Mouse (Mus musculus) hindbrain, embryonic 16.5 days (tissue): Measurements from ENCODE around the gene Mettl7b. TPM values are rescaled to one million over a fixed set of nuclear protein-coding genes. Genes with fewer than 3 reads are reported as not detected.
A peak's percentile ranks its signal among the peaks of the same experiment; 100 is the strongest.

Experiments
- ATAC-seq: fragments of 200-750 bp; cut with Nextera tagmentation; 2 replicates; pipeline ENCODE4 v1.8.0; 2017; ENCODE audit warnings: moderate TSS enrichment, moderate library complexity
- H3K27ac ChIP-seq: fragments of 300-500 bp; sonication (generic); 2 replicates; pipeline ENCODE4 v1.5.1; 2014; ENCODE audit warnings: low read depth, mild to moderate bottlenecking, control low read depth, low read length, moderate library complexity
- H3K27me3 ChIP-seq: fragments of 300-500 bp; sonication (generic); replicated peaks from 2 replicates; pipeline ENCODE4 v1.6.1; 2014; ENCODE audit warnings: low read length; ENCODE audit not compliant: control insufficient read depth, insufficient read depth
- H3K36me3 ChIP-seq: fragments of 300-500 bp; sonication (generic); 2 replicates; pipeline ENCODE4 v1.6.1; 2014; ENCODE audit warnings: mild to moderate bottlenecking, low read length, moderate library complexity, mixed read lengths; ENCODE audit not compliant: control insufficient read depth, insufficient read depth
- H3K4me1 ChIP-seq: fragments of 300-500 bp; sonication (generic); 2 replicates; pipeline ENCODE4 v1.6.1; 2014; ENCODE audit warnings: low read depth, low read length; ENCODE audit not compliant: control insufficient read depth, insufficient read depth
- H3K4me2 ChIP-seq: fragments of 300-500 bp; sonication (generic); 2 replicates; pipeline ENCODE4 v1.6.1; 2014; ENCODE audit warnings: mild to moderate bottlenecking, low read length, control low read depth, moderate library complexity
- H3K4me3 ChIP-seq: fragments of 300-500 bp; sonication (generic); 2 replicates; pipeline ENCODE4 v1.5.1; 2014; ENCODE audit warnings: mild to moderate bottlenecking, low read length, control low read depth, moderate library complexity
- H3K9ac ChIP-seq: fragments of 300-500 bp; sonication (generic); 2 replicates; pipeline ENCODE4 v1.6.1; 2014; ENCODE audit warnings: low read depth, mild to moderate bottlenecking, control low read depth, low read length, moderate library complexity
- H3K9me3 ChIP-seq: fragments of 300-500 bp; sonication (generic); 2 replicates; pipeline ENCODE4 v1.6.1; 2014; ENCODE audit warnings: mild to moderate bottlenecking, low read length, moderate library complexity; ENCODE audit not compliant: control insufficient read depth
- WGBS: fragments of 180-500 bp; shearing (Covaris S2); extraction: QIAGEN DNeasy Blood & Tissue Kit; methylation state at CpG from one replicate; pipeline ENCODE4 v1.1.7; 2014; 5-methylcytosine and 5-hydroxymethylcytosine counted together
- polyA plus RNA-seq: library from polyadenylated mRNA; unstranded; fragments of >200 nt; fragmentation: Nextera tagmentation; extraction: Ambion mirVana; gene quantifications from 2 replicates; pipeline ENCODE4 v1.2.1, GENCODE M21; 2015

Mettl7b gene
- polyA plus RNA-seq, 1 experiment from 2014 or later, result not detected

DNA sequence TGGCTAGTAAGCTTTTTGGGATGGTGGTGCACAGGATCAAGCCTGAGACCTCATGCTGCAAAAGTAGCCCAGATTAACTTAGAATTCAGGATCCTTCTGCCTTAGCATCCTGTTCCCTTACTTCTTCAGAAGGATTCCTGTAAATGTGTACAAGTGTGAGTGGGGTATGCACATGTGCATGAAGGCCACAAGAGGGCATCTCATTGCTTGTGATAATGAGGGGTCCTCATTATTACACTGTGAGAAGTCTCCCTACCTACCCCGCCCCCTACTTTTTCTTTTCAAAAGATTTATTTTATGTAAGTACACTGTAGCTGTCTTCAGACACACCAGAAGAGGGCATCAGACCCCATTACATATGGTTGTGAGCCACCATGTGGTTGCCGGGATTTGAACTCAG, 45.2 kb downstream of the Mettl7b start:
- WGBS, result 91% methylated on average over 2 of the region's 2 CpGs
- no peaks in the 10 kb centered on the region for H3K9me3 ChIP-seq

DNA sequence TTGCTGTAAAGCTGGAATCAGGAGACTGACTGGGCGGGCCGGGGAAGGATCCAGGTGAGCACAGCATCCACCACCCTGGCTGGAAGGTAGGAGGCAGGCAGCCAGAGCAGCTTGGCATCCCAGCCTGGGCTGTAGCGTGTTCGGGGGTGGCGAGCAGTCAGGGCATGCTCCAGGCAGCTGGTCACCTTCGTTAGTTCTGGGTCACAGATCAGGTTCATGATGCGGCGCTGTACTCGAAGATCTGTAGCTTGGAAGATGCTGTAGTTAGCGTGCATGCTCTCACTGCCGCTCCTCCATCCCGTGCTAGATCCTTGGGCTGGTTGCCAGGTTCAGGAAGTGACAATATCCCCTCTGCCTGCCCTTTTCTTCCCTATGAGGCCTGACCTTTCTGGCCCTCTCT, 47.1 kb downstream of the Mettl7b start:
- ATAC-seq, result 0 out of 2 replicates have a peak, but pooled peaks have one; percentile 5
- Histone ChIP-seq H3K4me1 (peaks cover 12% of the 10 kb centered on the region), H3K9me3 (no peaks in the 10 kb centered on the region), H3K27me3 (no peaks in the 10 kb centered on the region), H3K4me3 (no peak overlapping the region), H3K36me3 (no peaks in the 10 kb centered on the region; the same call in 1 of the 2 replicates), H3K27ac (no peak overlapping the region), H3K4me2 (no peak overlapping the region), H3K9ac (no peak overlapping the region)
- WGBS, result 74% methylated on average over 12 of the region's 12 CpGs

More for the DNA sequence above, 45.2 kb downstream of the Mettl7b start:
- Histone ChIP-seq H3K36me3 (no peaks in the 10 kb centered on the region; the same call in 1 of the 2 replicates), H3K27me3 (no peaks in the 10 kb centered on the region), H3K4me1 (peaks cover 12% of the 10 kb centered on the region), H3K9ac (no peak overlapping the region), H3K27ac (no peak overlapping the region), H3K4me2 (no peak overlapping the region), H3K4me3 (no peak overlapping the region)
- ATAC-seq, result no peak

DNA sequence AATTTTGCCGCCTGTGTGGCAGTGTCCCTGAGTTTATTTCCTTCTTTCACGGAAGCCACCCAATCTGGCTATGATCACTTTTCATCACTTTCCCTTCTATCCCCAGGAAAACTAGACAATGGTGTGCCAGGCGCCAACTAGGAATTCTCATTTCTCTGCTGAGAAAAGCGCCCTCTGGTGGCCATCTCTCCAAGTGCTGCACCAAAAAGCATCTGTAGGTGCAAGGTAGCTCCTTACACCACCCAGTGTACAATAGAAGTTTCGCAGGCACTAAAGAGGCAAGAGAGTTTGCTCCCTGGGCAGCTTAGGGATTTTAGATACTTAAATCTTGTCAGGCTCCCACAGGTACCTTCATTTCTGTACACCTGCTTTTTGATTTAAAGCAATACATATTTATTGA, 47.6 kb downstream of the Mettl7b start:
- Histone ChIP-seq H3K4me3 (no peak overlapping the region), H3K27me3 (no peaks in the 10 kb centered on the region), H3K27ac (no peak overlapping the region; the same call in 1 of the 2 replicates), H3K4me1 (peaks cover 11% of the 10 kb centered on the region), H3K4me2 (no peak overlapping the region), H3K9ac (no peak overlapping the region; the same call in 1 of the 2 replicates), H3K36me3 (no peaks in the 10 kb centered on the region; the same call in 1 of the 2 replicates), H3K9me3 (no peaks in the 10 kb centered on the region)
- 3% methylated on average over 5 of the region's 5 CpGs for WGBS
- ATAC-seq, result 0 out of 2 replicates have a peak, but pooled peaks have one; percentile 7

GRCm38 (mm10) chr10:128912791-128913190, 48.0 kb downstream of the Mettl7b start:
- no peak for ATAC-seq
- peaks cover 10% of the 10 kb centered on the region for H3K4me1 ChIP-seq
- no peaks in the 10 kb centered on the region; the same call in 1 of the 2 replicates for H3K36me3 ChIP-seq
- H3K9ac ChIP-seq, result peak overlapping the region; percentile 8; the same call in 1 of the 2 replicates
- no peaks in the 10 kb centered on the region for H3K9me3 ChIP-seq
- H3K4me2 ChIP-seq, result no peak overlapping the region
- WGBS, result 81% methylated on average over 4 of the region's 4 CpGs
- peak overlapping the region; percentile 36; the same call in 1 of the 2 replicates for H3K27ac ChIP-seq
- no peak overlapping the region for H3K4me3 ChIP-seq
- H3K27me3 ChIP-seq, result no peaks in the 10 kb centered on the region

DNA sequence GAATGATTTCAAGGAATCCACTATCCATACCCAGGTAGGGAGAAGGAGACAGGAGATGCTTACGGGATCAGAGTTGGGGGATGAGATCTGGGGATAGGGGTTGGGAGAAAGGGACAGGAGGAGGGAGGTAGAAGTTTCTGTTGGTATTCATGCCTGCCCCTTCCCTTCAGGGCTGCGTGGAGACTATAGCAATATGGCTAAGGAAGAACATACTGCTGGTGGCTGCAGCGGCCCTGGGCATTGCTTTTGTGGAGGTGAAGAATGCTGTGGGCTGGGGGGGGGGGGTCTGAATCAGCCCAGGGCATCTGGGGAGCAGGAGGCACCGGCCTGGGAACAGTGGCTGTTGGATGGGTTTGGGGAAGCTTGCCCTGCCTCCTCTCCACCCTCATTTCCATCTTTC, 48.5 kb downstream of the Mettl7b start:
- no peaks in the 10 kb centered on the region; the same call in 1 of the 2 replicates for H3K36me3 ChIP-seq
- H3K9me3 ChIP-seq, result no peaks in the 10 kb centered on the region
- no peak overlapping the region; the same call in 1 of the 2 replicates for H3K9ac ChIP-seq
- H3K4me1 ChIP-seq, result peaks cover 7% of the 10 kb centered on the region
- H3K27ac ChIP-seq, result no peak overlapping the region
- H3K4me3 ChIP-seq, result no peak overlapping the region
- no peak for ATAC-seq
- no peaks in the 10 kb centered on the region for H3K27me3 ChIP-seq
- WGBS, result 71% methylated on average over 4 of the region's 4 CpGs
- H3K4me2 ChIP-seq, result no peak overlapping the region

DNA sequence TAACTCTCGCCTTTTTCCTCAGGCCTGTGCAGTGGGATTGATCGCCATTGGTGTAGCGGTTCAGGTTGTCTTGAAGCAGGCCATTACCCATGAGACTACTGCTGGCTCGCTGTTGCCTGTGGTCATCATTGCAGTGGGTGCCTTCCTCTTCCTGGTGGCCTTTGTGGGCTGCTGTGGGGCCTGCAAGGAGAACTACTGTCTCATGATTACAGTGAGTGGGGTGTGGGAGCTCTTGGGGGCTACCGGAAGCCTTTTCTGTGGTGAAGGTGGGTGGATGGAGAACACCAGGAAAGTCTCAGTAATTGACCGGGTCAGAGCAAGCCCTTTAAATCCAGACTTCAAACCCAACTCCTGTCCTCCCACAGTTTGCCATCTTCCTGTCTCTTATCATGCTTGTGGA, 49.4 kb downstream of the Mettl7b start:
- Histone ChIP-seq H3K27me3 (no peaks in the 10 kb centered on the region), H3K36me3 (no peaks in the 10 kb centered on the region), H3K4me3 (no peak overlapping the region; the same call in 1 of the 2 replicates), H3K9ac (no peak overlapping the region; the same call in 1 of the 2 replicates), H3K4me2 (peak overlapping the region; percentile 79), H3K9me3 (no peaks in the 10 kb centered on the region), H3K27ac (no peak overlapping the region), H3K4me1 (peaks cover 7% of the 10 kb centered on the region)
- WGBS, result 90% methylated on average over 6 of the region's 6 CpGs
- no peak for ATAC-seq

DNA sequence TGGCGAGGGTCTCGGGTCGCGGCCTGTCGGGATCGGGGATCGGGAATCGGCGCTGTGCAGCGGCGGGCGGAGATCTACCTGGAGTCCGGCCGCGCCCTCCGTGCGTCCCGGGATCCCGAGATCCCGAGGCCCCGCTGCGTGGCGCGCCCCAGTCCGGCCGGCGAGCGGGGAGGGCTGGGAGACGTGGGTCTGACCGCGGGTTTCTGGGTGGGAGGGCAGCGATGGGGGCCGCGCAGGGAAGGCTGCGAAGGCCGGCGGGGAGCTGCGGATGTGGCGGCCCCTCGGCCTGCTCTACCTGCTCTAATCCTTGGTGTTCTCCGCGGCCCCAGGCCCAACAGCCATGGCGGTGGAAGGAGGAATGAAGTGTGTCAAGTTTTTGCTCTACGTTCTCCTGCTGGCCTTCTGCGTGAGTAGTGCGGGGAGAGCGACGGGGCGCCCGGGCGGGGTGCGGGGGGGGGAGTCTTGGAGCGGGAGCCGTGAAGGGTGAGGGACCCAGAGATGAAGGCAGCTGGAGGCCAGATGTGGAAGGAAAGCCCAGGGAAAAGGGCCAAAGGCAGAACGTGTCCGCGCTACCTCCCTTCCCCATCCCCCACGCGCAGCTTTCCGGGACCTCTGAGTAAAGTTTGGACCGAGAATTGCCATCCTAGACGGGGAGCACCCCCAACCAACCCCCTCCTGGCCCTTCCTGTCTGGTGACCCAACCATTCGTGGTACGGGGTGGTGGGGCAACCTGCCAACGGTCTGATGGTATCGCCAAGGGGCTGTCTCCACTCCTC, 50.5 kb downstream of the Mettl7b start:
- H3K36me3 ChIP-seq, result no peaks in the 10 kb centered on the region
- H3K27ac ChIP-seq, result peak overlapping the region; percentile 81
- H3K4me1 ChIP-seq, result peaks cover 7% of the 10 kb centered on the region
- WGBS, result 2% methylated on average over 59 of the region's 66 CpGs
- peak overlapping the region; percentile 79 for H3K4me2 ChIP-seq
- peak overlapping the region; percentile 78 for H3K4me3 ChIP-seq
- peak; percentile 48 for ATAC-seq
- no peaks in the 10 kb centered on the region for H3K27me3 ChIP-seq
- H3K9me3 ChIP-seq, result no peaks in the 10 kb centered on the region
- peak overlapping the region; percentile 94 for H3K9ac ChIP-seq

DNA sequence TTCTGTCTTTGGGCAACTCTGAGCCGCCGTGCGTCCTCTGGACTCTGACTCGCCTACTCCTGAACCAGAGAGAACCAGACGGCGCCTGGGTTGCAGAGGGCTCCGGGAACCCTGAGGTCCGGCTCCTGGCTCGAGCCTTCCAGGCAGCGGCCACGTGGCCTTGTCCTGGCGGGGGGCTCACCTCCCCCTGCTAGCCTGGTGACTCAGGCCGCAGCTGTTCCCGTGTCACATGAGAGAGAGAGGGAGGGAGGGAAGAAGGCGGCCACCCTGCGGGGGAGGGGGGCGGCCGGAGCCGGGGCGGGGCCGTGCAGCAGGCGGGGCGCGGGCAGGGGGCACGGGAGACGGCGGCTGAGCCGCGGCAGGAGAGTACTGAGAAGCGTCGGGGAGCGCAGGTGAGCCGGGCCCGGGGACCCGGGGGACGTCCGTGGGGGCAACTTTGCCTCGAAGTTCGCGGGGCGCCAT, 51.2 kb downstream of the Mettl7b start:
- Histone ChIP-seq H3K27ac (peak overlapping the region; percentile 81), H3K4me1 (peaks cover 7% of the 10 kb centered on the region), H3K9ac (peak overlapping the region; percentile 94), H3K9me3 (no peaks in the 10 kb centered on the region), H3K36me3 (no peaks in the 10 kb centered on the region), H3K4me3 (peak overlapping the region; percentile 78), H3K4me2 (peak overlapping the region; percentile 79), H3K27me3 (no peaks in the 10 kb centered on the region)
- ATAC-seq, result peak; percentile 71
- under 1% methylated on average over 27 of the region's 41 CpGs for WGBS

GRCm38 (mm10) chr10:128908778-128909448, 51.9 kb downstream of the Mettl7b start:
- no peaks in the 10 kb centered on the region for H3K36me3 ChIP-seq
- H3K4me2 ChIP-seq, result peak overlapping the region; percentile 79
- peak overlapping the region; percentile 78 for H3K4me3 ChIP-seq
- peak overlapping the region; percentile 94 for H3K9ac ChIP-seq
- peaks cover 7% of the 10 kb centered on the region for H3K4me1 ChIP-seq
- H3K27me3 ChIP-seq, result no peaks in the 10 kb centered on the region
- 0 out of 2 replicates have a peak overlapping the region, but pooled peaks have one; percentile 81 for H3K27ac ChIP-seq
- H3K9me3 ChIP-seq, result no peaks in the 10 kb centered on the region
- 59% methylated on average over 13 of the region's 13 CpGs for WGBS
- ATAC-seq, result no peak
